Mouse (Mus musculus) embryonic facial prominence, embryonic 15.5 days (tissue): Measurements from ENCODE around the gene Eml1. TPM values are rescaled to one million over a fixed set of nuclear protein-coding genes. Genes with fewer than 3 reads are reported as not detected.
A peak's percentile ranks its signal among the peaks of the same experiment; 100 is the strongest.

Source experiments
- ATAC-seq: fragments of 200-750 bp; cut with Nextera tagmentation; 2 replicates; pipeline ENCODE4 v1.8.0; 2017; ENCODE audit warnings: low read depth, moderate TSS enrichment; ENCODE audit not compliant: insufficient number of reproducible peaks, low FRiP score, low TSS enrichment
- H3K27ac ChIP-seq: fragments of 300-500 bp; sonication (generic); replicated peaks from 2 replicates; pipeline ENCODE4 v1.5.1; 2015; ENCODE audit warnings: mild to moderate bottlenecking, inconsistent platforms
- H3K27me3 ChIP-seq: fragments of 300-500 bp; sonication (generic); 2 replicates; pipeline ENCODE4 v1.6.1; 2015; ENCODE audit warnings: inconsistent platforms
- H3K36me3 ChIP-seq: fragments of 300-500 bp; sonication (generic); 2 replicates; pipeline ENCODE4 v1.6.1; 2015; ENCODE audit warnings: mild to moderate bottlenecking, inconsistent platforms
- H3K4me1 ChIP-seq: fragments of 300-500 bp; sonication (generic); 2 replicates; pipeline ENCODE4 v1.6.1; 2015; ENCODE audit warnings: inconsistent platforms
- H3K4me2 ChIP-seq: fragments of 300-500 bp; sonication (generic); replicated peaks from 2 replicates; pipeline ENCODE4 v1.6.1; 2015; ENCODE audit warnings: mild to moderate bottlenecking, inconsistent platforms
- H3K4me3 ChIP-seq: fragments of 300-500 bp; sonication (generic); replicated peaks from 2 replicates; pipeline ENCODE4 v1.5.1; 2015; ENCODE audit warnings: mild to moderate bottlenecking, inconsistent platforms
- H3K9ac ChIP-seq: fragments of 300-500 bp; sonication (generic); 2 replicates; pipeline ENCODE4 v1.6.1; 2015; ENCODE audit warnings: inconsistent platforms
- H3K9me3 ChIP-seq: fragments of 300-500 bp; sonication (generic); replicated peaks from 2 replicates; pipeline ENCODE4 v1.6.1; 2016; ENCODE audit warnings: inconsistent platforms
- WGBS: fragments of 180-500 bp; shearing (Covaris S2); methylation state at CpG from one replicate; pipeline ENCODE4 v1.1.7; 2015; 5-methylcytosine and 5-hydroxymethylcytosine counted together
- polyA plus RNA-seq: library from polyadenylated mRNA; unstranded; fragments of >200 nt; fragmentation: Nextera tagmentation; extraction: Ambion mirVana; gene quantifications from 2 replicates; pipeline ENCODE4 v1.2.1, GENCODE M21; 2015

The Eml1 gene
- polyA plus RNA-seq, 1 experiment from 2014 or later = 64.7 TPM

DNA sequence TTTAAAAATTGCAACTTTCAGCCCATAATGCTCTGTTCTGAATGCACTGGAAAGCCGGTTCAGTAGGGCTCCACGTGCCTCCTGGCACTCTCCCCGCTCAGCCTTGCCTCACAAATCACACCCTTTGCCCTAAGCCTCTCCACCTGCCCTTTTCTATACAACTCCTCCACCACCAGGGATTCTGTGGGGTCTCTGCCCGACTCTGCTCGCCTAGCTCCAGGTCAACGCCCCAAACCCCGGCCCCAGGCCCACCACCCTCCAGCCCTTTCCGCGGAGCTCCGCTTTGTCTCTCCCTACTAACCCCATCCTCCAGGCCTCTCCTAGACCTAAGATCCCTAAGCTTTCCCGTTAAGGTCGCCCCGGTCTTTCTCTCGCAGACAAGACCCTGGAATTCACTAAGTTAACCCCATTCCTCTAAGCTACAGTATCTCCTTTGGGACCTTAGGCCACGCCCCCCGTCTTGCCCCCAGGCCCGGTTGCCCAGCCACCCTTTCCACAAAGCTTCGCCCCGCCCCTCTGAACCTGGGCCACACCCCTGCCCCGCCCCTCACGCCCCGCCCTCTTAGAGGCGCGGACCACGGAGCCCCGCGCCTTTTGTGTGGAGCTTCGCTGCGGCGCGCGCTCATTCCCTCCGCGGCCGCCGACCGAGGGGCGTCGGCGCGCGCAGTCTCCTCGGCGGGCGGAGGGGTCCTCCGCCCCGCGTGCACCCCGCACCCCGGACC is 183.5 kb downstream of the Eml1 start, which contains the start of gene Evl:
Evl (plus strand) TSS at position 601 of the 722 bp plus-strand sequence.
- ATAC-seq = peak; percentile 93
- Histone ChIP-seq H3K36me3 (no peaks in the 10 kb centered on the region), H3K9ac (peak within 1 kb of the TSS; percentile 97), H3K4me1 (peaks cover 34% of the 10 kb centered on the region), H3K27ac (peak within 1 kb of the TSS; percentile 91), H3K4me3 (peak within 1 kb of the TSS; percentile 94), H3K27me3 (no peaks in the 10 kb centered on the region), H3K4me2 (peak within 1 kb of the TSS; percentile 69), H3K9me3 (no peaks in the 10 kb centered on the region)
- WGBS = 1% methylated on average over 48 of the region's 50 CpGs

DNA sequence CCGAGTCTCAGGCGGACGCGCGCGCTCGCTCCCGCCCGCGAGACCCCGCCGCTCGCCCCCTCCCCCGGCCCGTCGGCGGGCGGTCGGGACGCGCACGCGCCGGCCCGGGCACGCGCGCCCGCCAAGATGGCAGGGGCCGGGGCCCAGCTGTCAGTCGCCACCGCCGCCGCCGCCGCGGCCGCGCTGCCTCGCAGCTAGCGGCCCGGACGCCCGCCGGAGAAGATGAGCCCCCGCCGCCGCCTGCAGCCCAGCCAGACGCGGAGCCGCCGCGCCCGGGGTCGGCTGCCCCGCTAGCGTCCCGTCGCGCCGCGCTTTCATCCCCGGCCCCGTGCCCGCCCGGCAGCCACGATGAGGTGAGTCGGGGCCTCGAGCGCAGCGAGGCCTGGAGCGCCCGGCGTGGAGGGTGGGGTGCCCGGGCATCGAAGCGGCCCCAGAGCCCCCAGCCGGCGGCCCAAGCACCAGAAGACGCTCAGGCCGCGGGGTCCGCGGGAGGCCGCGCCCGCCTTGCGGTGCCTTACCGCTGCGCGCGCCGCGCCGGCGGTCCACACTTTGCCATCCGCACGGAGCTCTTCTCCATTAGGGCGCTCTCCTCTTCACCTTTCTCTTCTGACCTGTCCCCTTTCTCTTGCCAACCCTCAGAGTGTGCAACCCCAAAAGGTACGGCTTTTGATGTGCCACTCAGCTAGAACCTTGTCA is 184.3 kb downstream of the Eml1 start:
- WGBS = under 1% methylated on average over 71 of the region's 100 CpGs
- Histone ChIP-seq H3K4me1 (peaks cover 34% of the 10 kb centered on the region), H3K9me3 (no peaks in the 10 kb centered on the region), H3K9ac (peak overlapping the region; percentile 97), H3K4me2 (peak overlapping the region; percentile 69), H3K27ac (peak overlapping the region; percentile 91), H3K36me3 (no peaks in the 10 kb centered on the region), H3K4me3 (peak overlapping the region; percentile 94), H3K27me3 (no peaks in the 10 kb centered on the region)
- ATAC-seq = peak; percentile 65

- Histone ChIP-seq H3K36me3 (no peaks in the 10 kb centered on the region), H3K4me2 (no peak overlapping the region)
- no peak for ATAC-seq
Observed at GRCm38 (mm10) chr12:108558194-108558593, 187.4 kb downstream of the Eml1 start.

GRCm38 (mm10) chr12:108563238-108563637 is 192.5 kb downstream of the Eml1 start:
- H3K36me3 ChIP-seq = no peaks in the 10 kb centered on the region
- H3K9me3 ChIP-seq = no peaks in the 10 kb centered on the region
- no peak for ATAC-seq
- WGBS = 78% methylated on average over 3 of the region's 3 CpGs
- peaks cover 5% of the 10 kb centered on the region; the same call in 1 of the 2 replicates for H3K4me1 ChIP-seq
- no peak overlapping the region for H3K4me3 ChIP-seq
- H3K9ac ChIP-seq = no peak overlapping the region
- no peaks in the 10 kb centered on the region for H3K27me3 ChIP-seq
- H3K4me2 ChIP-seq = no peak overlapping the region
- no peak overlapping the region for H3K27ac ChIP-seq

More at GRCm38 (mm10) chr12:108558194-108558593, 187.4 kb downstream of the Eml1 start:
- Histone ChIP-seq H3K9ac (no peak overlapping the region), H3K4me3 (no peak overlapping the region), H3K27ac (no peak overlapping the region), H3K4me1 (peaks cover 25% of the 10 kb centered on the region), H3K27me3 (no peaks in the 10 kb centered on the region), H3K9me3 (no peaks in the 10 kb centered on the region)

DNA sequence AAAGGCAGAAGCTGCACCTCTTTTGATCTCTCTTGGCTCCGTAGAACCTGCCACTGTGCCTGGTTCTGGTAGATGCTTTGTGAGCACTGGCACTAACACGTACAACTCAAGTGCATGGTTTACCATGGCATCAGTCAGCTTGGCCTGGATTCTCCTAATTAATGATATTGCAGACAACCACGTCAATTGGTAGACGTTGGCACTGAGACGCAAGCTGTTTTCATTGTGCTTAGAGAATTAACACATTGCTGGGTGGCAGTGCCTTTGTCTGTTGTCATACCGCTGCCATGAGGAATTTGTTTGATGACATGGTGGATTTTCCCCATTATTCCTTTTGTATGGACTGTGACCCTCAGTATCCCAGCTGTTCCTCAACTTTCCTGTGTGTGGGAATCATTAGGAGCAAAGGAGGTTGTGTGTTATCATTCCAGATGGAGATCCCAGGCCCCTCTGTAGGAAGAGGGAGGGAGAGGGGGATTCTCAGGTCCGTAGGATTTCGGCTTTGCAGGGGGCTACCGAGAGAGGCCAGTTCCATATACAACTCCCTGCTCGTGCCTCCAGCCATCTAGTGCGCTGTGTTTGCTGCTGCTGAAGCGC is 194.3 kb downstream of the Eml1 start:
- H3K9ac ChIP-seq = no peak overlapping the region
- no peak overlapping the region for H3K27ac ChIP-seq
- H3K36me3 ChIP-seq = no peaks in the 10 kb centered on the region
- H3K4me2 ChIP-seq = no peak overlapping the region
- no peaks in the 10 kb centered on the region for H3K27me3 ChIP-seq
- H3K9me3 ChIP-seq = no peaks in the 10 kb centered on the region
- H3K4me3 ChIP-seq = no peak overlapping the region
- ATAC-seq = no peak
- WGBS = 63% methylated on average over 12 of the region's 12 CpGs
- H3K4me1 ChIP-seq = no peaks in the 10 kb centered on the region

GRCm38 (mm10) chr12:108579156-108579871 is 208.6 kb downstream of the Eml1 start:
- Histone ChIP-seq H3K36me3 (peaks cover 10% of the 10 kb centered on the region), H3K27me3 (no peaks in the 10 kb centered on the region), H3K27ac (no peak overlapping the region), H3K9me3 (no peaks in the 10 kb centered on the region), H3K9ac (no peak overlapping the region), H3K4me2 (no peak overlapping the region), H3K4me3 (no peak overlapping the region), H3K4me1 (no peaks in the 10 kb centered on the region)
- ATAC-seq = no peak
- WGBS = 67% methylated on average over 7 of the region's 7 CpGs

- no peak overlapping the region for H3K4me3 ChIP-seq
- no peaks in the 10 kb centered on the region for H3K27me3 ChIP-seq
- WGBS = 78% methylated on average over 1 of the region's 1 CpGs
- H3K4me2 ChIP-seq = no peak overlapping the region
- H3K4me1 ChIP-seq = no peaks in the 10 kb centered on the region
- H3K27ac ChIP-seq = no peak overlapping the region
- no peaks in the 10 kb centered on the region for H3K36me3 ChIP-seq
- H3K9me3 ChIP-seq = no peaks in the 10 kb centered on the region
- ATAC-seq = no peak
- no peak overlapping the region for H3K9ac ChIP-seq
Observed at GRCm38 (mm10) chr12:108583775-108584174, 213.0 kb downstream of the Eml1 start.

Other genes starting within 250 kb of the Eml1 start
- gene Setd3, start 191.6 kb upstream of the Eml1 start, polyA plus RNA-seq = 85.5 and 86.0 TPM in 2 replicates
- 3.4 and 4.2 TPM in 2 replicates for gene Ccnk, start 191.4 kb upstream of the Eml1 start, polyA plus RNA-seq
- 4.6 and 5.1 TPM in 2 replicates for gene Ccdc85c, start 95.5 kb upstream of the Eml1 start, polyA plus RNA-seq
- 0.62 and 0.67 TPM in 2 replicates for gene Hhipl1, start 64.7 kb upstream of the Eml1 start, polyA plus RNA-seq
- gene Cyp46a1, start 36.6 kb upstream of the Eml1 start, polyA plus RNA-seq = 9.5 and 10.4 TPM in 2 replicates
- gene Evl, start 183.8 kb downstream of the Eml1 start, polyA plus RNA-seq = 59.9 and 63.4 TPM in 2 replicates